Mouse (Mus musculus): Measurements from ENCODE around the gene Hist1h2bf. TPM values are rescaled to one million over a fixed set of nuclear protein-coding genes. Genes with fewer than 3 reads are reported as not detected.

Gene Hist1h2bf
- polyA plus RNA-seq, 1 experiment from 2014 or later, result 2.7 TPM

Small RNAs within 50 kb of the gene (microRNA-seq; reads per million reads assigned to microRNA genes)
- gene Gm44297 (not detected), gene Gm44359 (not detected), gene Gm44394 (not detected)

Other genes starting within 250 kb of the Hist1h2bf start
- 41.2 and 64.4 TPM in 2 replicates for gene Zfp322a, start 205.0 kb downstream of the Hist1h2bf start, polyA plus RNA-seq (2014; fragmentation: Nextera tagmentation; extraction: Ambion mirVana)
- gene Abt1, start 150.3 kb downstream of the Hist1h2bf start, polyA plus RNA-seq (2014; fragmentation: Nextera tagmentation; extraction: Ambion mirVana), result 9.3 and 9.9 TPM in 2 replicates
- gene Btn1a1, start 108.3 kb downstream of the Hist1h2bf start, polyA plus RNA-seq (2014; fragmentation: Nextera tagmentation; extraction: Ambion mirVana), result 0.09 TPM in 1 of 2 replicates, not detected in the other
- not detected in 2 replicates for gene Btn2a2, start 85.3 kb downstream of the Hist1h2bf start, polyA plus RNA-seq (2014; fragmentation: Nextera tagmentation; extraction: Ambion mirVana)
- gene Hist1h4h, start 43.1 kb downstream of the Hist1h2bf start, polyA plus RNA-seq (2014; fragmentation: Nextera tagmentation; extraction: Ambion mirVana), result 4.1 and 6.4 TPM in 2 replicates
- 3.4 and 4.6 TPM in 2 replicates for gene Hist1h2af, start 40.3 kb downstream of the Hist1h2bf start, polyA plus RNA-seq (2014; fragmentation: Nextera tagmentation; extraction: Ambion mirVana)
- gene Hist1h3g, start 38.8 kb downstream of the Hist1h2bf start, polyA plus RNA-seq (2014; fragmentation: Nextera tagmentation; extraction: Ambion mirVana), result 0.77 and 1.4 TPM in 2 replicates
- 0.13 and 0.30 TPM in 2 replicates for gene Hist1h2bh, start 30.8 kb downstream of the Hist1h2bf start, polyA plus RNA-seq (2014; fragmentation: Nextera tagmentation; extraction: Ambion mirVana)
- 0.32 and 0.47 TPM in 2 replicates for gene Hist1h3f, start 30.1 kb downstream of the Hist1h2bf start, polyA plus RNA-seq (2014; fragmentation: Nextera tagmentation; extraction: Ambion mirVana)
- not detected in 2 replicates for gene Hist1h4f, start 22.5 kb downstream of the Hist1h2bf start, polyA plus RNA-seq (2014; fragmentation: Nextera tagmentation; extraction: Ambion mirVana)
- gene Hist1h1d, start 20.9 kb downstream of the Hist1h2bf start, polyA plus RNA-seq (2014; fragmentation: Nextera tagmentation; extraction: Ambion mirVana), result 0.11 and 0.18 TPM in 2 replicates
- 3.1 and 3.8 TPM in 2 replicates for gene Hist1h3e, start 11.8 kb downstream of the Hist1h2bf start, polyA plus RNA-seq (2014; fragmentation: Nextera tagmentation; extraction: Ambion mirVana)
- 30.2 and 34.0 TPM in 2 replicates for gene Hist1h2ae, start 3.0 kb downstream of the Hist1h2bf start, polyA plus RNA-seq (2014; fragmentation: Nextera tagmentation; extraction: Ambion mirVana)
- gene Hist1h2bg, start 2.8 kb downstream of the Hist1h2bf start, polyA plus RNA-seq (2014; fragmentation: Nextera tagmentation; extraction: Ambion mirVana), result 1.4 and 2.6 TPM in 2 replicates
- 2.1 and 2.2 TPM in 2 replicates for gene Hist1h2ad, start 185 bp upstream of the Hist1h2bf start, polyA plus RNA-seq (2014; fragmentation: Nextera tagmentation; extraction: Ambion mirVana)
- gene Hist1h3d, start 1.6 kb upstream of the Hist1h2bf start, polyA plus RNA-seq (2014; fragmentation: Nextera tagmentation; extraction: Ambion mirVana), result 1.6 and 2.0 TPM in 2 replicates
- gene Hist1h4d, start 7.4 kb upstream of the Hist1h2bf start, polyA plus RNA-seq (2014; fragmentation: Nextera tagmentation; extraction: Ambion mirVana), result 38.1 and 40.0 TPM in 2 replicates
- 0.72 and 1.4 TPM in 2 replicates for gene Hist1h2be, start 46.9 kb upstream of the Hist1h2bf start, polyA plus RNA-seq (2014; fragmentation: Nextera tagmentation; extraction: Ambion mirVana)
- 4.4 and 8.6 TPM in 2 replicates for gene Hist1h1e, start 48.4 kb upstream of the Hist1h2bf start, polyA plus RNA-seq (2014; fragmentation: Nextera tagmentation; extraction: Ambion mirVana)
- gene Hist1h2ac, start 109.8 kb upstream of the Hist1h2bf start, polyA plus RNA-seq (2014; fragmentation: Nextera tagmentation; extraction: Ambion mirVana), result 0.57 and 0.67 TPM in 2 replicates
- 13.1 and 17.3 TPM in 2 replicates for gene Hist1h2bc, start 110.0 kb upstream of the Hist1h2bf start, polyA plus RNA-seq (2014; fragmentation: Nextera tagmentation; extraction: Ambion mirVana)
- gene Hist1h1t, start 121.6 kb upstream of the Hist1h2bf start, polyA plus RNA-seq (2014; fragmentation: Nextera tagmentation; extraction: Ambion mirVana), result not detected in 2 replicates
- gene Hist1h4c, start 124.3 kb upstream of the Hist1h2bf start, polyA plus RNA-seq (2014; fragmentation: Nextera tagmentation; extraction: Ambion mirVana), result 2.9 and 4.3 TPM in 2 replicates
- gene Hfe, start 136.7 kb upstream of the Hist1h2bf start, polyA plus RNA-seq (2014; fragmentation: Nextera tagmentation; extraction: Ambion mirVana), result 0.77 and 3.9 TPM in 2 replicates
- 5.7 and 9.2 TPM in 2 replicates for gene Hist1h1c, start 164.6 kb upstream of the Hist1h2bf start, polyA plus RNA-seq (2014; fragmentation: Nextera tagmentation; extraction: Ambion mirVana)
- 1.2 TPM in 2 replicates for gene Hist1h3c, start 171.4 kb upstream of the Hist1h2bf start, polyA plus RNA-seq (2014; fragmentation: Nextera tagmentation; extraction: Ambion mirVana)
- 0.51 TPM in 1 of 2 replicates, not detected in the other for gene Hist1h2bb, start 172.5 kb upstream of the Hist1h2bf start, polyA plus RNA-seq (2014; fragmentation: Nextera tagmentation; extraction: Ambion mirVana)
- 11.3 and 13.5 TPM in 2 replicates for gene Hist1h2ab, start 176.9 kb upstream of the Hist1h2bf start, polyA plus RNA-seq (2014; fragmentation: Nextera tagmentation; extraction: Ambion mirVana)
- gene Hist1h3b, start 178.1 kb upstream of the Hist1h2bf start, polyA plus RNA-seq (2014; fragmentation: Nextera tagmentation; extraction: Ambion mirVana), result 3.5 and 4.0 TPM in 2 replicates
- 2.8 and 5.0 TPM in 2 replicates for gene Hist1h4b, start 182.8 kb upstream of the Hist1h2bf start, polyA plus RNA-seq (2014; fragmentation: Nextera tagmentation; extraction: Ambion mirVana)
- 0.47 and 1.1 TPM in 2 replicates for gene Hist1h4a, start 187.0 kb upstream of the Hist1h2bf start, polyA plus RNA-seq (2014; fragmentation: Nextera tagmentation; extraction: Ambion mirVana)
- gene Hist1h3a, start 188.2 kb upstream of the Hist1h2bf start, polyA plus RNA-seq (2014; fragmentation: Nextera tagmentation; extraction: Ambion mirVana), result 2.2 TPM in 2 replicates
- 0.93 TPM in 1 of 2 replicates, not detected in the other for gene Hist1h1a, start 189.5 kb upstream of the Hist1h2bf start, polyA plus RNA-seq (2014; fragmentation: Nextera tagmentation; extraction: Ambion mirVana)
- gene Trim38, start 195.7 kb upstream of the Hist1h2bf start, polyA plus RNA-seq (2014; fragmentation: Nextera tagmentation; extraction: Ambion mirVana), result not detected in 2 replicates
- gene Slc17a2, start 232.8 kb upstream of the Hist1h2bf start, polyA plus RNA-seq (2014; fragmentation: Nextera tagmentation; extraction: Ambion mirVana), result not detected in 2 replicates

All from midbrain, embryonic 14.5 days (tissue).